Mouse (Mus musculus): ENCODE measurements around the gene Efcab1. TPM values are rescaled to one million over a fixed set of nuclear protein-coding genes. Genes with fewer than 3 reads are reported as not detected.
A peak's percentile ranks its signal among the peaks of the same experiment; 100 is the strongest.
"Not testable (repeated sequence)": the region's sequence is repeated elsewhere in the genome, so short reads cannot be mapped to it uniquely, and the experiment has no call there.

Gene Efcab1
- not detected for total RNA-seq (2021)
- long read RNA-seq, experiment 1 = 0 reads
- long read RNA-seq, experiment 2 = 0 reads

- no peak for DNase-seq
Measured at GRCm38 (mm10) chr16:14906393-14907100, at the start of gene Efcab1. TSS of gene Efcab1 (plus strand) at chr16:14906606.

DNA sequence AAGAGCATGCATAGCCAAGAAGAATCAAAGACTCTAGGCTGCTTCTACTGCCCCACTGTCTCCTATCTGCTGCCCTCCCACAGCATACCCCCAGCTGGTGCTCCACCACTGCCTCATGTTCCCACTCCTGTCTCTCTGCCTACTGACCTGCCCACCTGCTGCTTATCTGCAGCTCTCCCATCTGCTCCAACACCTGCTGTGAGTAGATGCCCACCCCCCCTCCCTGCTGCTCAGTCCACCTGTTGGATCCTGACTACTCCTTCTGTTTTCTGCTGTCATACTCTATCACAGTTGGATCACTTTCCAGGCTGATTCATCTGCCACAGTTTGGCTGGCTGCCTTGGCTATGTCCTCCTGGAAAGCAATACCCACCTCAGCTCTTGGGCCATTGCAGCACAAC is 47.0 kb upstream of the Efcab1 start:
- no peak for DNase-seq

DNA sequence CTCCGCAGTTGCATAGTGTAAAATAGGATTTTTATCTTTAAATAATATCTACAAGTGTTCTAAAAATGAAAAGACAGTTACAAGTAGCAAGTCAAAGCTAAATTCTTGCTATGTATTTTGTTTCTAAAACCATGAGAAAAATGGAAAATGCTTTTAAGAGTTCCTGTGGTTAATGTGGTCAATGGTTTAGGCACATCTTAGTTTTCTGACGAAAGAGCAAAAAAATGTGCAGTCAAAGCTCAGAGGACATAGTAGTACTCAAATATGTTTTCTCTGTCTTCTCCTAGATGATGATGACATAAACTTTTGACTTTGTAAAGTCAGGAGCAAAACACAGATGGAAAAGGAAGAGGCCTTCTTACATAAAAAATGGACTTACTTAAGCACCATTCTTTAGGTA is 21.5 kb upstream of the Efcab1 start:
- DNase-seq = no peak

GRCm38 (mm10) chr16:14885372-14885771 is 21.0 kb upstream of the Efcab1 start:
- DNase-seq = no peak

GRCm38 (mm10) chr16:14892492-14892891 is 13.9 kb upstream of the Efcab1 start:
- no peak for DNase-seq

DNA sequence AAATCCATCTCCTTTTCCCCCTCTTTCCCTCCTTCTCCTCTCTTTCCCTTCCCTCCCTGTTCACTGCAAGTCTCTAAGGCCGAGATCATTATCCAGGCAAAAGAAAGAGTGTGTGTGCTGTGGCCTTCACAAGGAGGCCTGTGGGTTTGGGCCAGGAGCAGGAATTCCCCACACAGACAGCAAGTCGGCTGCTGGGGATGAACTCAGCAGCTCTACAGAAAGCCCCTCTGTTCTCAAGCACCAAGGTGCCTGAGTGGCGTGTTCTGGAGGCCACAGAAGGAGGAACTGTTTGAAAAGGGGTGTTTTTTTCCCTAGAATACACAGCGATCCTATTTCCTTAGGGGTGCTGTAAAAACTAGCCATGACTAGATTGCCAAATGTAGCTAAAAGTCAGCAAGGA is 12.5 kb upstream of the Efcab1 start:
- no peak for DNase-seq

DNA sequence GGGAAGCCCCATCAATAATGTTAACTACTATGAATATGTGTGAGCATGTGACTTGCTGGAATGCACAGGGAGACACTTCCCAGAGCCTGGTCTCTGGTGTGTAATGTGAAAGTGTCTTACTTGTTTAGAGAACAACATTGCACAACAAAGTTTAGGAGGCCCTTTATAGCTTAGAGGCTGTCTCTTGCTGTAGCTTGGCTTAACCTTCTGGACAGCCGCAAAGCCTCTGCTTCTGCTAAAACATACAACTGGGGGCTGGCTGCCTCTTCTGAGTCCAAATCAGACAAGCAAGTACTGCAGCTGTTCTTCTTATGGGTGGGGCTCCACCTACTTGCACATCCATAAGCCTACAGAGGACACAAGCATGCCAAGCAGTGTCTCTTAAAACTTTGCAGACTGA is 11.7 kb upstream of the Efcab1 start:
- no peak for DNase-seq

DNA sequence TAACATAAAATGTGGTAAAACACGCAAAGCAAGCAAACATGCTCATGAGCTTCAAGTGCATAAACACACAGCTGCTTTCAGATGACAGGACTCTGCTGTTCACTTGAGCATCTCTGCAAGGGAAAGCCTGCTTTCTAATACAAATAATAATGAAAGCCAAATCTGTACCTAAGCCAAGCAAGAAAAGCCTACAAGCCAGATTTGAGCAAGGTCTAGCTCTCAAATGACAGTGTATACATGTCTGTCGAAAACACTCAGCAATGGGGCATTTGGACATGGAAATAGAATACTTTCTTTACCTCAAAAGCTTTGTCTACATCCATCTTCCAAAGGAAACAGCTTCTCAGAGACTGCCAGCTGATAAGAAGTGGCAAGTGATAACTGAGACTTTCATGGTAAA is 10.9 kb upstream of the Efcab1 start:
- no peak for DNase-seq

DNA sequence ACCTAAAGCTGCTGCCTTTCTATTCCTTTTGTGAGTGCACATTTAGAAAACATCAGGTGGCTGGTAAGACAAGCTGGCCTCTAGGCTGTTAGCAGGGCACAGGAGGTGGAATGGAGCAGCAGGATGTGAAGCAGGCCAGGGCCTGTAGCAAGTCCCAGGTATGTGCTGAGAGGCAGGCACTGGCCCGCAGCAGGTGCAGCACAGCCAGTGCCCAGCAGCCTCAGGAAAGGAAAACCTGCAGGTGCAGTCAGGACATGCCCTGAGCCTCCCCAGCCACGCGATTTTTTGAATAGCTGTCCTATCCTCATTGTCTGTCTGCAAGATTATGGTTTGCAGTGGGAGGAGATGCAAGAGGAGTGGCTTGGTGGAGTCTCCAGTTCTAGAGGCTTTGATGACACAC is 24.3 kb downstream of the Efcab1 start:
- DNase-seq = not testable (repeated sequence)

GRCm38 (mm10) chr16:14936478-14937166 is 30.2 kb downstream of the Efcab1 start:
- peak; percentile 9 to 31 for DNase-seq

GRCm38 (mm10) chr16:14939552-14939951 is 33.1 kb downstream of the Efcab1 start:
- DNase-seq = peak; percentile 16

DNA sequence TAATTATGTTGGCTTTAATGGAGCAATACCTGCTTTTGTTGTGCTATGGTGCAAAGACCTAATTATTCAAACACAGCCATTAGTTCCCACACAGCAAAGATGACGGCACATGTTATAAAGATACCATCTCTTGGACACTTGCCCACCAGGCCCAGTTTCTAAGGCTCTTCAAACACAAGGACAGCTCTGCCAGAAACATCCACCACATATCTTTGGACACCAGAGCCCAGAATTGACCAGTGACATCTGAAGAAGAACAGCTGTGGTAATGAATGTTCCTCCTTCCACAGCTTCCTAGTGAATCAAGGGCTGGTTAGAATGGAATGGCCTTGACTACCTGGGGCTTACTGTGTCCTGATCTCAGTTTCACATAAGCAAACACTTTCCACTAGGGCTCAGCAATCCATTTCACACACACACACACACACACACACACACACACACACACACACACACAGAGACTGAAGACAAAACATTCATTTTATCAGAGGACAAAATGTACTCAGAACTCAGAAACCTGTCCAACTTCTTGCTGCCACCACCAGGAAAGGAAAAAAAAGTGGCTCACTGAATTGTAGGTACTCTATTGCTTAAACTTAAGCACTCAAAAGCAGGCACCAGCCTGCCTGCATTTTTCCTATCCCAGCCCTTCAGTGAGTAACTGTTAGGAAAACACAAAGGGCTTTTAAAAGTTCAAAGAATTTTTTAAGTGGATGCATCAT is 33.7 kb downstream of the Efcab1 start:
- peak; percentile 21 to 42 for DNase-seq

- peak; percentile 17 to 27 for DNase-seq
Measured at GRCm38 (mm10) chr16:14940898-14941297, 34.5 kb downstream of the Efcab1 start.

DNA sequence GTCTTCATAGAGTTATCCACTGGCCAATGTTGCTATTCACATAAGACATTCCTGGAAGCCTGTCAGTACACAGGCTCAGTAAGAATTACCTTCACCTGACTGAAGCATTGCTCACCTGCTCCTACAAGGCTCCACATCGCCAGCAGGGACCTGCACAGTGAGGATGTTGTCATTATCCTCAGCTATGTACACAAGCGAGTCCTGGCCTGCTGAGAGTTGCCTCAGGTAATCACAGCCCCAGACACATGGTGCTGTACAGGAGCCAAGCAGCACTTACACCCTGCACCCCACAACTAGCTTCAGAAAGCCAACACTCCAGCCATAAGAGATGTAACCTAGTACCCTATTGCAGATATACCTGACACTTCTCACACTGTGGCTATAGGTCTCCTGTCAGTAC is 37.1 kb downstream of the Efcab1 start:
- DNase-seq = no peak

DNA sequence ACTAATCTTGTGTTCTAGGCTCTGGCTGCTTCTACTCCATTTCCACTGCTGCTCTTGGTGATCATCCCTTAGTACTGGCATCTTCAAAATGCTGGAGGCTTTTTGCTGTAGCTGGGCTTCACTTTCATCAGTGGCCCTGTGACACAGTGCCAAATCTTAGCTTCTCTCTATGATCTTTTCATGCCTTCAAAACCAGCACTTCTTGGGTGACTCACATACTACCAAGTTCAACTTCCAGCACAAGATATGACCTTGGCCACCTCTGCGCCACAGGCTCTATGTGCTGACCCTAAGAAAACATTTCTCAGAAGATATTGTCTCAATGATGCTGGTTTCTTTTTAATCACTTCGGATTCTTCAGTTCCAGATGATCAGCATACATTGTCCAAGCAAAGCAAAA is 41.2 kb downstream of the Efcab1 start:
- DNase-seq = not testable (repeated sequence)

DNA sequence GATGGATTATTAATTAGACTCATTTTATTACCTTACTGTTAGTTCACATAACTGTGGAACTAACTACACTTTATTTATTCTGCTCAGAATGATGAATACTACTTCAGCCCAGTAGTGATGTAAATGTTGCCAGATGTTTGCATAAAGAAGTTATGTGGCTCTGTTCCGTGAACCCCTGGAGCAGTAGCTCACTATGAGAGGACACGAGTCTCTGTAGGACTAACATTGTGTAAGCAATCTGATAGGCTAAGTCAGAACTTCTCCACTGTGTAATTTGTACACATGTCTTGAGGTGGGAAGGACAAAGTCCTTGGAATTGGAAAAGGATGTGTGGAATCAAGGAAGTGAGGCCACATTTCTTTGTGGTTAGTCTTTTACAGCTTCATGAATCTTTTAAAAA is 45.5 kb downstream of the Efcab1 start:
- no peak for DNase-seq

DNA sequence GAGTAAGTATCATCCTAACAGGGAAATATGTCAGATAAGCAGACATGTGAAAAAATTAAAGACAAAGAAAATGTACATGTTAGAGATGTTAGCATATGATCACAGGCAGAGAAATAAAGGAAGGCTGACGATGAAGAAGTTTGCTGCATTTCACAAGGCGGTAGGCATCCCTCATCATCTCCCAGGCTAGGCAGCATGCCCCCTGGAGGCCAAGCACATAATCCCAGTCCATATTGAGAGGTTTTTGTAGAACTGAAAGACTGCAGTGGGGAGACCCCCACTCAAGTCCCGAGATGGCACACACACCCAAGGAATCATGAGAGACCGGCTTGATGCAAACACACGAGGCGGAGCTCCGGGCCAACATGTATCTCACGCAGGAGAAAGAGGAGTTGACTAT is 53.3 kb downstream of the Efcab1 start:
- no peak for DNase-seq

DNA sequence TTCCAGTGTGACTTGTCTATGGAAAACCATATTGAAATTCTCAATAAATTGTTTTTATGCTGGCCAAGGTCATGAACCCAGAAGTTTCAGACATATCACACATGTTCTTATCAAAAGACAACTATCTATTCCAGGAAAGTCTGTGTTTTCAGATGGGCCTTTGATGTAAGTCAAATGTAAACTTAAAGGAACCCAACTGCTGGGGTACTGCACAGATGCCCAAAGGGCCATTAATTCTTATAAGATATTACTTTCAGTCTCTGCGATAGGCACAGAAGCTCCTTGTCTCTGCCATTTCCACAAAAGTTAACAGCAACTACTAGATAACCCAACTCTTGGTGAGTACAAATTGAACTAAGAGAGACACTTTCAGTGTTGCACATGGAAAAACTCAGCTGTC is 67.3 kb downstream of the Efcab1 start:
- DNase-seq = no peak

DNA sequence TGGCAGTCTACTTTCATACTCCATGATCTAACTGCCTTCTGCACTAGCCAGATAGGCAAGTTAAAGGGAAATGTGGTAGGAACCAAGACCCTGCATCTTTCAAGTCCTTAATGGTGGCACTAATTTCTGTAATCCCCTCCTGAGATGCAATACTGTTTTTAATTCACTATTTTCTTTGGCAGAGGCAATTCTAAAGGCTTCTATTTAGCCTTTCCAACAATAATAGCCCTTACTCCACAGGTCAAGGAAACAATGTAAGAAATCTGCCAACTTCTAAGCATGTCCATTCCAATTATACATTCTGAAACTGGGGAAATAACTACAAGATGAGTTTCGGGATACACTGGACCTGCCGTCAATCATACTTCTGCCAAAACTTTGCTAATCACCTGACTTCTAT is 72.8 kb downstream of the Efcab1 start:
- DNase-seq = no peak

GRCm38 (mm10) chr16:14989614-14990268 is 83.3 kb downstream of the Efcab1 start:
- DNase-seq = peak; percentile 20 to 29

DNA sequence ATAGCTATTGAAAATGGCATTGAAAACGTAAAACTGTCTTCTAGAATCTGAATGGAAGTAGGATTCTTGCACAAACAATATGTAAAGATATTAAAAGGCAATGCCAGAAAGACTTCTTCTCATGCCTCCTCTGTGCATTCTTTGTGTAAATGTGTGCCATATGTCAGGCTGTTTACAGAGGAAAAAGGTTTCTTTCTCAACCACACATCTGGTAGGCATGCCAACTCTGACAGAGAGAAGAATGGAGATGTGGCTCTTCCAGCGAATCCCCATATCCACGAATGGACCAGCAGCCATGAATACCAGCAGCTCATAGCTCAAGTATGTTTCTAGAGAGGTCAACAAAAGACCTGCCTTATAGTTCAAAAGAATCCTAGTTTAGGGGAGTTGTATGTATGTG is 84.6 kb downstream of the Efcab1 start:
- no peak for DNase-seq

DNA sequence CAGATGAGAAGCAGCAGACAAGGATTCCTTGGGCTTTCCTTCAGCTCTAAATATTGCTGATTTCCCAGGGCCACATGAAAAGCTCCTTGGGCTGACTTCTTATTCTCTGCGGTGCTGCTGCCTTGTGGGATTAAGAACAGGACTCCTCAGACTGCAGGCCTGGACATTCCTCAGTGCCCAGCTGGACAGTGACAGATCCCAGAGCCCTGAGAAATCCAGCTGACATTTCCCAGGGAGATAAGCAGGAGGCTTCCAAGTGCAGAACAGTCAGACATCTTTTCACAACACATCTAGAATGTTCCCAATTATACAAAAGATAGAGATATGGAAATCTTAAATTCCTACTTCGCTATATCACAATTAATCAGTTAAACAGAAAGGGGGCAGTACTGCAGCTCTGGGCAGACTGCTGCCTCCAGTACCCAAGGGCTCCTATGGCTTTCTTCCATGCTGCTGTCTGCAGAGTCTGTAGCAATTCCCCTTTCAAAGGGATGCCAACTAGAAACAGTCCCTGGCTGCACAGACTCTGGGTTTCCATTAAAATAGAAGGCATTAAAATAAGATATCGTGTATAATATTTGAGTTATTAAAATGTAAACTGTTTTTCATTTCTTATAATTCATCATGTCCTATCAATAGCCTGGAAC is 86.2 kb downstream of the Efcab1 start:
- peak; percentile 10 to 49 for DNase-seq
